Mouse (Mus musculus) bone marrow macrophage, adult 2 months (primary cell): Measurements from ENCODE around the gene Aldh1a2.

ENCODE experiments used
- CTCF ChIP-seq: IDR thresholded peaks from 2 replicates; pipeline ENCODE4 v1.5.1; 2012; ENCODE audit warnings: low read depth, mild to moderate bottlenecking, low read length, moderate library complexity
- POLR2A ChIP-seq: IDR thresholded peaks from 2 replicates; pipeline ENCODE4 v1.6.1; 2012; ENCODE audit warnings: mild to moderate bottlenecking, low read depth, low read length, borderline replicate concordance

GRCm38 (mm10) chr9:71320246-71321155, 104.9 kb downstream of the Aldh1a2 start:
- TF ChIP-seq POLR2A (no peak), CTCF (peak; percentile 69)
